Mouse (Mus musculus): Measurements from ENCODE around the gene Ipo13. TPM values are rescaled to one million over a fixed set of nuclear protein-coding genes. Genes with fewer than 3 reads are reported as not detected.

The Ipo13 gene
- total and polyA plus RNA-seq, 3 experiments: 7.4 to 46.5 (median 22.0) TPM

GRCm38 (mm10) chr4:117858794-117859193, 56.0 kb downstream of the Ipo13 start:
- H3K9ac ChIP-seq (ENCODE audit: insufficient read depth, low read depth): no peak overlapping the region
- peaks cover 51 to 95% of the 10 kb centered on the region in 2 experiments for H3K36me3 ChIP-seq (replicated peaks in 1 of 2; ENCODE audit: control insufficient read depth in 1 of 2, insufficient read depth in 1 of 2, low read length in 1 of 2)
- dilution Hi-C loops (cut with MboI; ENCODE audit: extremely low pct_ligation_motif_present, extremely low pct_unique_long_range_greater_than_20kb, low sequenced_read_pairs): no loop called here
- no peaks in the 10 kb centered on the region for H3K79me2 ChIP-seq (replicated peaks; ENCODE audit: control insufficient read depth, extremely low read depth, insufficient read depth, poor library complexity, severe bottlenecking)
- H3K27me3 ChIP-seq (replicated peaks): no peaks in the 10 kb centered on the region
- peak; percentile 43 for DNase-seq (ENCODE audit: extremely low read depth)
- no peak overlapping the region for H3K4me3 ChIP-seq (replicated peaks in 1 of 3; ENCODE audit: low read depth in 2 of 3, low read length in 2 of 3, poor library complexity in 1 of 3)
- in situ Hi-C loops (cut with MboI; ENCODE audit: low pct_ligation_motif_present, low pct_unique_long_range_greater_than_20kb, low sequenced_read_pairs): no loop called here
- H3K9me3 ChIP-seq (replicated peaks; ENCODE audit: low read length): no peaks in the 10 kb centered on the region
- H3K4me2 ChIP-seq (ENCODE audit: insufficient read depth, low read depth, poor library complexity, severe bottlenecking): no peak overlapping the region
- TF ChIP-seq SIN3A (IDR thresholded peaks at IDR 0.05; ENCODE audit: low read length) (no peak), JUND (conservative IDR thresholded peaks at IDR 0.05; ENCODE audit: low read depth, low read length) (no peak), RAD21 (IDR thresholded peaks at IDR 0.05; ENCODE audit: low read depth, low read length) (peak; percentile 61), SMC3 (IDR thresholded peaks at IDR 0.05; ENCODE audit: low read depth, low read length) (peak; percentile 70), CTCF (conservative IDR thresholded peaks at IDR 0.05 in 1 of 2, IDR thresholded peaks at IDR 0.05 in 1 of 2; ENCODE audit: low read depth in 2 of 2, low read length in 2 of 2) (peak; percentile 15 to 71; a peak in 2 of 4 replicates)
- H3K27ac ChIP-seq (ENCODE audit: insufficient read depth, low read depth): no peak overlapping the region
- peaks cover 14 to 22% of the 10 kb centered on the region in 2 experiments for H3K4me1 ChIP-seq (ENCODE audit: control insufficient read depth in 1 of 2, insufficient read depth in 2 of 2)

DNA sequence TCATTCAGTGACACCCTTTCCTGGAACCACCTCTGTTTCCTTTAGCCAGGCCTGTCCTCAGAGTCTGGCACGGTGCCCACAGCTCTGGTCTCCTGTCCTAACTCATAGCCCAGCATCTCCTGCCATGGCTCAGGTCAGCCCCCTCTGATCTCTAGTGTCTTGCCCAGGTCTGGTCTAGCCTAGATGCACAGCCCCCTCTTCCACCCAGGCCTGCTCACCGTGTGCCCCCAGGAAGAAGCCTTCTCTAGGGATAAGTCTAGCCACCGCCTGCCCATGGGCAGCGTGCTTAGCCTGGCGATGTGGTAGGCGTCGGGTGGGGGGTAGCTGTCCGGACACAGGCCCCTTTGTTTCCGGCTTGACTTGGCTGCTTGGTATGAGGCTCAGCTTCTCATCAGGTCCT, 59.7 kb downstream of the Ipo13 start:
- no peaks in the 10 kb centered on the region for H3K27me3 ChIP-seq (replicated peaks)
- no peaks in the 10 kb centered on the region for H3K4me1 ChIP-seq (ENCODE audit: control insufficient read depth in 1 of 2, insufficient read depth in 2 of 2)
- peaks cover 34 to 91% of the 10 kb centered on the region in 2 experiments for H3K36me3 ChIP-seq (replicated peaks in 1 of 2; ENCODE audit: control insufficient read depth in 1 of 2, insufficient read depth in 1 of 2, low read length in 1 of 2)
- TF ChIP-seq UBTF (IDR thresholded peaks at IDR 0.05; ENCODE audit: low read depth, low read length) (no peak), NELFE (IDR thresholded peaks at IDR 0.05; ENCODE audit: low read depth, low read length) (no peak), USF2 (conservative IDR thresholded peaks at IDR 0.05; ENCODE audit: low read depth, low read length) (no peak), USF1 (IDR thresholded peaks at IDR 0.05; ENCODE audit: low read depth, low read length) (no peak), JUND (conservative IDR thresholded peaks at IDR 0.05; ENCODE audit: low read depth, low read length) (no peak), CTCF (conservative IDR thresholded peaks at IDR 0.05 in 1 of 2, IDR thresholded peaks at IDR 0.05 in 1 of 2; ENCODE audit: low read depth in 2 of 2, low read length in 2 of 2) (no peak)
- no peak overlapping the region for H3K4me2 ChIP-seq (ENCODE audit: insufficient read depth, low read depth, poor library complexity, severe bottlenecking)
- in situ Hi-C loops (cut with MboI; ENCODE audit: low pct_ligation_motif_present, low pct_unique_long_range_greater_than_20kb, low sequenced_read_pairs) (no loop called here), dilution Hi-C loops (cut with MboI; ENCODE audit: extremely low pct_ligation_motif_present, extremely low pct_unique_long_range_greater_than_20kb, low sequenced_read_pairs) (no loop called here)
- no peak overlapping the region for H3K27ac ChIP-seq (ENCODE audit: insufficient read depth, low read depth)
- H3K4me3 ChIP-seq (replicated peaks in 1 of 3; ENCODE audit: low read depth in 2 of 3, low read length in 2 of 3, poor library complexity in 1 of 3): no peak overlapping the region
- H3K79me2 ChIP-seq (replicated peaks; ENCODE audit: control insufficient read depth, extremely low read depth, insufficient read depth, poor library complexity, severe bottlenecking): no peaks in the 10 kb centered on the region
- no peak for DNase-seq (ENCODE audit: extremely low read depth)
- H3K9ac ChIP-seq (ENCODE audit: insufficient read depth, low read depth): no peak overlapping the region
- no peaks in the 10 kb centered on the region for H3K9me3 ChIP-seq (replicated peaks; ENCODE audit: low read length)

DNA sequence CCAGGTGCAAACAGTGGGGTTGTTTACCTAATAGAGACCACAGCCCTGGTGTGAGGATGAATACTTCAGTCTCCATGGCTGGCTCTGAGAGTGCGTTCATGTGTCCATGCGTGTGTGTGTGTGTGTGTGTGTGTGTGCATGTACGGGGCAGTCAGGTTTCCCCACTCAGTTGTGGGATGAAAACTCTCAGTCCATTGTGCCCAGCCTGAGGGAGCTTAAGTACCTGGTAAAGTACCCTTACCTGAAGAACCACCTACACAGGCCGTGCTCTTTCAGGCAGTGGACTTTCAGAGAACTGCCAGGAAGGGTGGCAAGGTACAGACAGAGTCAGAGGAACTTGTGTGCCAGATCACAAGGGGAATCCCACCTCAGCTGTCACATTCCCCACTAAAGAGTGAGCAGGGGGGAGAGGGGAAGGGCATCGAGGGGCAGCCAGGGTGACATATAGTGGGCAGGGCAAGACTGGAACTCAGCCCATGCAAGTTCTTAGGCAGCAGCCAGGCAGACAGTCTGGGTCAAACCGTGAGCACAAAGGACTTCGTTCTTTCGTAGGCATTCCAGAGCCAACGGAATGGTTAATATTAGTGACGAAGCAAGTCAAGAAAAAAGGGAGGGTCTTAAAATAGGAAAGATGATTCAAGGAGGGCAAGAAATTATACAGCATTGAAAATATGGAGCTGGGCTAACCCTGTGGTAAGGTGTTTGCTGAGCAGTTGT, 62.5 kb downstream of the Ipo13 start:
- Histone ChIP-seq H3K4me1 (ENCODE audit: control insufficient read depth in 1 of 2, insufficient read depth in 2 of 2) (no peaks in the 10 kb centered on the region), H3K9me3 (replicated peaks; ENCODE audit: low read length) (no peaks in the 10 kb centered on the region), H3K36me3 (replicated peaks in 1 of 2; ENCODE audit: control insufficient read depth in 1 of 2, insufficient read depth in 1 of 2, low read length in 1 of 2) (peaks cover 28 to 90% of the 10 kb centered on the region in 2 experiments), H3K4me2 (ENCODE audit: insufficient read depth, low read depth, poor library complexity, severe bottlenecking) (no peak overlapping the region), H3K9ac (ENCODE audit: insufficient read depth, low read depth) (no peak overlapping the region), H3K4me3 (replicated peaks in 1 of 3; ENCODE audit: low read depth in 2 of 3, low read length in 2 of 3, poor library complexity in 1 of 3) (no peak overlapping the region), H3K27me3 (replicated peaks) (no peaks in the 10 kb centered on the region), H3K79me2 (replicated peaks; ENCODE audit: control insufficient read depth, extremely low read depth, insufficient read depth, poor library complexity, severe bottlenecking) (no peaks in the 10 kb centered on the region), H3K27ac (ENCODE audit: insufficient read depth, low read depth) (no peak overlapping the region)
- DNase-seq (ENCODE audit: extremely low read depth): no peak
- in situ Hi-C loops (cut with MboI; ENCODE audit: low pct_ligation_motif_present, low pct_unique_long_range_greater_than_20kb, low sequenced_read_pairs): no loop called here
- dilution Hi-C loops (cut with MboI; ENCODE audit: extremely low pct_ligation_motif_present, extremely low pct_unique_long_range_greater_than_20kb, low sequenced_read_pairs): no loop called here
- no peak for TF ChIP-seq SMC3 (IDR thresholded peaks at IDR 0.05; ENCODE audit: low read depth, low read length)
- TF ChIP-seq JUN (IDR thresholded peaks at IDR 0.05; ENCODE audit: insufficient read depth, low read depth, low read length): no peak
- no peak for TF ChIP-seq PAX5 (IDR thresholded peaks at IDR 0.05; ENCODE audit: low read length)
- no peak for TF ChIP-seq TCF12 (IDR thresholded peaks at IDR 0.05; ENCODE audit: low read depth, low read length)
- TF ChIP-seq ZNF384 (IDR thresholded peaks at IDR 0.05; ENCODE audit: low read depth, low read length): no peak
- no peak for TF ChIP-seq CHD2 (IDR thresholded peaks at IDR 0.05; ENCODE audit: low read length)
- no peak for TF ChIP-seq SIN3A (IDR thresholded peaks at IDR 0.05; ENCODE audit: low read length)
- no peak for TF ChIP-seq EP300 (IDR thresholded peaks at IDR 0.05; ENCODE audit: low read length)
- no peak for TF ChIP-seq ETS1 (conservative IDR thresholded peaks at IDR 0.05; ENCODE audit: low read depth, low read length)
- no peak for TF ChIP-seq IRF4 (IDR thresholded peaks at IDR 0.05; ENCODE audit: low read depth, low read length)
- TF ChIP-seq ZMIZ1 (IDR thresholded peaks at IDR 0.05; ENCODE audit: low read depth, low read length): no peak
- no peak for TF ChIP-seq BHLHE40 (IDR thresholded peaks at IDR 0.05; ENCODE audit: low read depth, low read length)
- no peak for TF ChIP-seq MXI1 (IDR thresholded peaks at IDR 0.05; ENCODE audit: low read depth, low read length)
- TF ChIP-seq MAX (IDR thresholded peaks at IDR 0.05; ENCODE audit: low read length): no peak
- no peak for TF ChIP-seq MEF2A (IDR thresholded peaks at IDR 0.05; ENCODE audit: borderline replicate concordance, low read depth, low read length)
- no peak for TF ChIP-seq NRF1 (IDR thresholded peaks at IDR 0.05; ENCODE audit: low read depth, low read length)
- no peak for TF ChIP-seq CTCF (conservative IDR thresholded peaks at IDR 0.05 in 1 of 2, IDR thresholded peaks at IDR 0.05 in 1 of 2; ENCODE audit: low read depth in 2 of 2, low read length in 2 of 2)
- no peak for TF ChIP-seq USF1 (IDR thresholded peaks at IDR 0.05; ENCODE audit: low read depth, low read length)
